Mouse (Mus musculus) liver, embryonic 14.5 days (tissue): ENCODE data around the gene Slc43a2. TPM values are rescaled to one million over a fixed set of nuclear protein-coding genes. Genes with fewer than 3 reads are reported as not detected.

Experiments used
- ATAC-seq: fragments of 200-750 bp; cut with Nextera tagmentation; 2 replicates; pipeline ENCODE4 v1.8.0; 2017; ENCODE audit warnings: moderate number of reproducible peaks, mild to moderate bottlenecking, moderate library complexity; ENCODE audit not compliant: insufficient read depth
- DNase-seq, 3 experiments: peaks; one replicate each; pipeline ENCODE4 v3.0.0-alpha.2; 2012 to 2013; ENCODE audit warnings: low read depth in 3 of 3, low spot score in 3 of 3
- H3K27ac ChIP-seq: fragments of 300-500 bp; sonication (generic); 2 replicates; pipeline ENCODE4 v1.5.1; 2014; ENCODE audit warnings: moderate library complexity, mild to moderate bottlenecking, control low read depth, inconsistent platforms
- H3K27me3 ChIP-seq: fragments of 300-500 bp; sonication (generic); 2 replicates; pipeline ENCODE4 v1.6.1; 2014; ENCODE audit warnings: mild to moderate bottlenecking, low read length, moderate library complexity; ENCODE audit not compliant: control insufficient read depth, insufficient read depth
- H3K36me3 ChIP-seq: fragments of 300-500 bp; sonication (generic); replicated peaks from 2 replicates; pipeline ENCODE4 v1.6.1; 2014; ENCODE audit warnings: low read depth; ENCODE audit not compliant: control insufficient read depth, insufficient read depth
- H3K4me1 ChIP-seq, 2 experiments: fragments of 200-500 bp in 1 of 2; fragments of 300-500 bp in 1 of 2; sonication (generic) in 1 of 2; replicated peaks; 2 replicates each; pipeline ENCODE4 v1.6.1; 2012 to 2014; ENCODE audit warnings: antibody characterized with exemption in 1 of 2, inconsistent platforms in 1 of 2, low read length in 1 of 2; ENCODE audit not compliant: control insufficient read depth in 2 of 2, insufficient read depth in 2 of 2
- H3K4me2 ChIP-seq: fragments of 300-500 bp; sonication (generic); 2 replicates; pipeline ENCODE4 v1.6.1; 2014; ENCODE audit warnings: low read depth, mild to moderate bottlenecking, control low read depth, moderate library complexity
- H3K4me3 ChIP-seq, 2 experiments: fragments of 200-500 bp in 1 of 2; fragments of 300-500 bp in 1 of 2; sonication (generic) in 1 of 2; 2 replicates each; pipeline ENCODE4 v1.5.1; 2012 to 2014; ENCODE audit warnings: low read depth in 2 of 2, low read length in 2 of 2, mild to moderate bottlenecking in 2 of 2, control low read depth in 1 of 2, inconsistent platforms in 1 of 2, moderate library complexity in 1 of 2; ENCODE audit not compliant: insufficient read depth in 1 of 2
- H3K9ac ChIP-seq: fragments of 300-500 bp; sonication (generic); replicated peaks from 2 replicates; pipeline ENCODE4 v1.6.1; 2014; ENCODE audit warnings: mild to moderate bottlenecking, control low read depth, moderate library complexity
- H3K9me3 ChIP-seq: fragments of 300-500 bp; sonication (generic); 2 replicates; pipeline ENCODE4 v1.6.1; 2016; ENCODE audit warnings: low read length, mixed read lengths; ENCODE audit not compliant: control insufficient read depth
- CTCF ChIP-seq: IDR thresholded peaks from 2 replicates; pipeline ENCODE4 v1.5.1; 2016; ENCODE audit warnings: antibody characterized with exemption, low read depth, control low read depth
- EP300 ChIP-seq: IDR thresholded peaks from 2 replicates; pipeline ENCODE4 v1.6.1; 2016; ENCODE audit warnings: antibody characterized with exemption, low read depth
- WGBS: fragments of 180-500 bp; shearing (Covaris S2); extraction: QIAGEN DNeasy Blood & Tissue Kit; methylation state at CpG from one replicate; pipeline ENCODE4 v1.1.7; 2014; ENCODE audit not compliant: insufficient replicate concordance; 5-methylcytosine and 5-hydroxymethylcytosine counted together
- polyA plus RNA-seq, 2 experiments: library from polyadenylated mRNA; depleted of rRNA in 1 of 2; stranded (reverse) in 1 of 2; unstranded in 1 of 2; fragments of >200 nt; fragmentation: Nextera tagmentation in 1 of 2; extraction: Ambion mirVana in 1 of 2; gene quantifications; 2 replicates each; pipeline versions ENCODE4 v1.2.1 to v1.2.3; 2012 to 2014

Gene Slc43a2
- polyA plus RNA-seq, 2 experiments = 2.4 to 2.7 TPM

- Histone ChIP-seq H3K4me2 (no peak overlapping the region), H3K27me3 (no peaks in the 10 kb centered on the region), H3K9me3 (no peaks in the 10 kb centered on the region), H3K36me3 (no peaks in the 10 kb centered on the region), H3K27ac (no peak overlapping the region), H3K9ac (no peak overlapping the region), H3K4me3 (no peak overlapping the region), H3K4me1 (no peaks in the 10 kb centered on the region)
- TF ChIP-seq CTCF = no peak
- no peak for TF ChIP-seq EP300
- no peak for ATAC-seq
- WGBS = 84% methylated on average over 7 of the region's 7 CpGs
- DNase-seq = no peak
Measured at GRCm38 (mm10) chr11:75581495-75582149, 50.1 kb downstream of the Slc43a2 start.

- 69% methylated on average over 2 of the region's 2 CpGs for WGBS
- H3K4me3 ChIP-seq = no peak overlapping the region
- H3K9ac ChIP-seq = no peak overlapping the region
- DNase-seq (no peak), ATAC-seq (no peak)
- H3K27me3 ChIP-seq = no peaks in the 10 kb centered on the region
- H3K9me3 ChIP-seq = no peaks in the 10 kb centered on the region
- no peaks in the 10 kb centered on the region for H3K36me3 ChIP-seq
- no peak for TF ChIP-seq CTCF
- no peak for TF ChIP-seq EP300
- H3K4me1 ChIP-seq = peaks cover 2 to 5% of the 10 kb centered on the region in 2 experiments
- no peak overlapping the region for H3K4me2 ChIP-seq
- H3K27ac ChIP-seq = no peak overlapping the region
Measured at GRCm38 (mm10) chr11:75583521-75583920, 52.0 kb downstream of the Slc43a2 start.

GRCm38 (mm10) chr11:75585061-75585460, 53.6 kb downstream of the Slc43a2 start:
- no peak for DNase-seq
- 46% methylated on average over 4 of the region's 4 CpGs for WGBS
- Histone ChIP-seq H3K36me3 (no peaks in the 10 kb centered on the region), H3K27me3 (no peaks in the 10 kb centered on the region), H3K4me1 (peaks cover 10 to 14% of the 10 kb centered on the region in 2 experiments), H3K9ac (no peak overlapping the region), H3K4me3 (no peak overlapping the region), H3K4me2 (no peak overlapping the region), H3K9me3 (no peaks in the 10 kb centered on the region), H3K27ac (no peak overlapping the region)
- ATAC-seq = no peak
- no peak for TF ChIP-seq EP300
- TF ChIP-seq CTCF = no peak

GRCm38 (mm10) chr11:75585978-75586377, 54.5 kb downstream of the Slc43a2 start:
- no peak overlapping the region for H3K4me2 ChIP-seq
- no peak overlapping the region for H3K9ac ChIP-seq
- peaks cover 10 to 14% of the 10 kb centered on the region in 2 experiments for H3K4me1 ChIP-seq
- H3K4me3 ChIP-seq = no peak overlapping the region
- WGBS = 54% methylated on average over 5 of the region's 5 CpGs
- ATAC-seq = no peak
- TF ChIP-seq EP300 = no peak
- no peak for TF ChIP-seq CTCF
- H3K27ac ChIP-seq = no peak overlapping the region
- no peaks in the 10 kb centered on the region for H3K36me3 ChIP-seq
- H3K9me3 ChIP-seq = no peaks in the 10 kb centered on the region
- H3K27me3 ChIP-seq = no peaks in the 10 kb centered on the region
- no peak for DNase-seq

GRCm38 (mm10) chr11:75586963-75587362, 55.5 kb downstream of the Slc43a2 start:
- Histone ChIP-seq H3K4me1 (peaks cover 10 to 14% of the 10 kb centered on the region in 2 experiments), H3K27me3 (no peaks in the 10 kb centered on the region), H3K4me3 (no peak overlapping the region), H3K36me3 (no peaks in the 10 kb centered on the region), H3K9me3 (no peaks in the 10 kb centered on the region), H3K9ac (no peak overlapping the region), H3K27ac (no peak overlapping the region), H3K4me2 (no peak overlapping the region)
- 66% methylated on average over 5 of the region's 5 CpGs for WGBS
- no peak for ATAC-seq
- TF ChIP-seq CTCF (no peak), EP300 (no peak)
- DNase-seq = no peak
